Mouse (Mus musculus): ENCODE measurements around the gene Adam34. TPM values are rescaled to one million over a fixed set of nuclear protein-coding genes. Genes with fewer than 3 reads are reported as not detected.

Adam34 gene
- polyA plus RNA-seq (2017; shearing (Covaris generic)): 1 to 10 TPM in 1 of 2 experiments, not detected in 1; 3.7 TPM

GRCm38 (mm10) chr8:43709949-43710348, at the start of gene Adam34:
Gene Adam34 (minus strand): TSS chr8:43710049.

GRCm38 (mm10) chr8:43627176-43627575, 82.7 kb downstream of the Adam34 start, which contains the start of gene Gm5346:
Gene Gm5346 (minus strand): TSS chr8:43627276.

Other genes starting within 250 kb of the Adam34 start
- not detected for gene Adam26b, start 181.9 kb downstream of the Adam34 start, polyA plus RNA-seq (2017; shearing (Covaris generic))
- not detected for gene Adam26a, start 133.3 kb downstream of the Adam34 start, polyA plus RNA-seq (2017; shearing (Covaris generic))
- gene Gm5346, start 82.8 kb downstream of the Adam34 start, polyA plus RNA-seq (2017; shearing (Covaris generic)): not detected

Measured in inflammation-experienced regulatory T-cells (primary cell).